Mouse (Mus musculus) ES-E14 (cell line): ENCODE data around the gene Ttll10. TPM values are rescaled to one million over a fixed set of nuclear protein-coding genes. Genes with fewer than 3 reads are reported as not detected.
A peak's percentile ranks its signal among the peaks of the same experiment; 100 is the strongest.

Source experiments
- DNase-seq: peaks from one replicate; pipeline ENCODE4 v3.0.0-alpha.2; 2013; ENCODE audit warnings: low read depth, low spot score
- H3K27ac ChIP-seq: 2 replicates; pipeline ENCODE4 v1.5.1; 2012; ENCODE audit warnings: low read depth, mild to moderate bottlenecking, low read length, moderate library complexity, mixed read lengths; ENCODE audit not compliant: poor library complexity, insufficient read depth, severe bottlenecking
- H3K36me3 ChIP-seq: 2 replicates; pipeline ENCODE4 v1.6.1; 2012; ENCODE audit warnings: mild to moderate bottlenecking, low read length, moderate library complexity, mixed read lengths; ENCODE audit not compliant: control insufficient read depth, poor library complexity, insufficient read depth, severe bottlenecking
- H3K4me1 ChIP-seq, 2 experiments: fragments of 150-350 bp in 1 of 2; sonication (generic) in 1 of 2; 2 replicates each; pipeline ENCODE4 v1.6.1; 2012; ENCODE audit warnings: low read length in 2 of 2, mild to moderate bottlenecking in 1 of 2, mixed read lengths in 1 of 2; ENCODE audit not compliant: control insufficient read depth in 2 of 2, insufficient read depth in 2 of 2, poor library complexity in 1 of 2
- H3K4me3 ChIP-seq, 2 experiments: fragments of 150-350 bp in 1 of 2; sonication (generic) in 1 of 2; 2 replicates each; pipeline ENCODE4 v1.5.1; 2012; ENCODE audit warnings: low read length in 2 of 2, low read depth in 1 of 2, mild to moderate bottlenecking in 1 of 2, mixed read lengths in 1 of 2; ENCODE audit not compliant: insufficient read depth in 1 of 2, poor library complexity in 1 of 2, severe bottlenecking in 1 of 2
- H3K9ac ChIP-seq: 2 replicates; pipeline ENCODE4 v1.6.1; 2012; ENCODE audit warnings: low read depth, mild to moderate bottlenecking, low read length, mixed read lengths; ENCODE audit not compliant: poor library complexity, insufficient read depth, severe bottlenecking
- H3K9me3 ChIP-seq: fragments of 150-350 bp; sonication (generic); 2 replicates; pipeline ENCODE4 v1.6.1; 2012; ENCODE audit warnings: low read depth, mild to moderate bottlenecking, low read length; ENCODE audit not compliant: control insufficient read depth, insufficient read depth
- CHD2 ChIP-seq: IDR thresholded peaks from 2 replicates; pipeline ENCODE4 v1.6.1; 2014; ENCODE audit warnings: mild to moderate bottlenecking, low read depth, low read length, inconsistent platforms
- HCFC1 ChIP-seq: IDR thresholded peaks from 2 replicates; pipeline ENCODE4 v1.6.1; 2012; ENCODE audit warnings: low read length, inconsistent platforms, borderline replicate concordance; ENCODE audit not compliant: insufficient read depth
- MAFK ChIP-seq: IDR thresholded peaks from 2 replicates; pipeline ENCODE4 v1.6.1; 2014; ENCODE audit warnings: mild to moderate bottlenecking, low read depth, low read length, inconsistent platforms; ENCODE audit not compliant: insufficient read depth
- ZC3H11A ChIP-seq: IDR thresholded peaks from 2 replicates; pipeline ENCODE4 v1.6.1; 2012; ENCODE audit warnings: low read depth, mild to moderate bottlenecking, inconsistent platforms, low read length, borderline replicate concordance
- ZNF384 ChIP-seq: IDR thresholded peaks from 2 replicates; pipeline ENCODE4 v1.6.1; 2012; ENCODE audit warnings: low read depth, low read length, inconsistent platforms
- in situ Hi-C, 2 experiments: fragments of 600-800 bp; cut with MboI; formaldehyde crosslinking; loops; one replicate each; pipeline ENCODE4 v1.15.1; 2025; ENCODE audit warnings: low sequenced_read_pairs in 2 of 2, inconsistent platforms in 1 of 2; ENCODE audit not compliant: unreplicated experiment in 2 of 2
- total RNA-seq: library from RNA; depleted of rRNA; stranded (reverse); fragments of 300-350 nt; gene quantifications from 2 replicates; pipeline ENCODE4 v1.2.3, GENCODE M21; 2012

Gene Ttll10
- total RNA-seq, 1 experiment, result 0.22 TPM

GRCm38 (mm10) chr4:156070276-156070675 lies 11.1 kb upstream of the Ttll10 start:
- 0 out of 2 replicates have a peak overlapping the region, but pooled peaks have one; percentile 14 for H3K9ac ChIP-seq
- DNase-seq, result no peak
- no peaks in the 10 kb centered on the region for H3K36me3 ChIP-seq
- H3K4me3 ChIP-seq, result peak overlapping the region in 1 of 2 experiments; percentile 20; a peak in 1 of 4 replicates
- H3K27ac ChIP-seq, result no peak overlapping the region; the same call in 1 of the 2 replicates
- H3K9me3 ChIP-seq, result no peaks in the 10 kb centered on the region
- in situ Hi-C loops, result no loop called here
- TF ChIP-seq HCFC1, result no peak
- H3K4me1 ChIP-seq, result peaks cover 18 to 23% of the 10 kb centered on the region in 2 experiments; a peak in 3 of 4 replicates

GRCm38 (mm10) chr4:156069701-156070100 lies 10.5 kb upstream of the Ttll10 start:
- DNase-seq, result no peak
- Histone ChIP-seq H3K36me3 (no peaks in the 10 kb centered on the region), H3K4me1 (peaks cover 18 to 26% of the 10 kb centered on the region in 2 experiments; a peak in 3 of 4 replicates), H3K4me3 (peak overlapping the region in 1 of 2 experiments; percentile 20; a peak in 1 of 4 replicates), H3K27ac (no peak overlapping the region), H3K9ac (no peak overlapping the region), H3K9me3 (no peaks in the 10 kb centered on the region)
- in situ Hi-C loops, result no loop called here
- TF ChIP-seq HCFC1 (no peak), CHD2 (no peak)

- TF ChIP-seq MAFK (no peak), ZC3H11A (no peak), CHD2 (no peak), ZNF384 (no peak), HCFC1 (no peak)
- H3K9ac ChIP-seq, result no peak overlapping the region; the same call in 1 of the 2 replicates
- H3K4me3 ChIP-seq, result peak overlapping the region in 1 of 2 experiments; percentile 43; a peak in 2 of 4 replicates
- H3K36me3 ChIP-seq, result no peaks in the 10 kb centered on the region
- peaks cover 18 to 38% of the 10 kb centered on the region in 2 experiments; a peak in 3 of 4 replicates for H3K4me1 ChIP-seq
- H3K9me3 ChIP-seq, result no peaks in the 10 kb centered on the region
- DNase-seq, result no peak
- peak overlapping the region; percentile 26; the same call in 1 of the 2 replicates for H3K27ac ChIP-seq
- in situ Hi-C loops, result no loop called here
Measured at GRCm38 (mm10) chr4:156067256-156067949, 8.2 kb upstream of the Ttll10 start.

GRCm38 (mm10) chr4:156065156-156065894 lies 6.1 kb upstream of the Ttll10 start:
- Histone ChIP-seq H3K36me3 (no peaks in the 10 kb centered on the region), H3K4me3 (no peak overlapping the region), H3K9ac (no peak overlapping the region), H3K27ac (no peak overlapping the region), H3K9me3 (no peaks in the 10 kb centered on the region), H3K4me1 (peaks cover 18 to 38% of the 10 kb centered on the region in 2 experiments; a peak in 3 of 4 replicates)
- in situ Hi-C loops, result no loop called here
- TF ChIP-seq ZC3H11A, result no peak
- no peak for TF ChIP-seq MAFK
- no peak for TF ChIP-seq ZNF384
- TF ChIP-seq HCFC1, result no peak
- TF ChIP-seq CHD2, result no peak
- DNase-seq, result no peak
